Mouse (Mus musculus): ENCODE measurements around the gene Mrrf. TPM values are rescaled to one million over a fixed set of nuclear protein-coding genes. Genes with fewer than 3 reads are reported as not detected.

The Mrrf gene
- polyA plus RNA-seq, 1 experiment from 2014 or later: 19.7 TPM

- no peak for DNase-seq (ENCODE audit: low spot score)
Measured at GRCm38 (mm10) chr2:36230366-36230765, 94.2 kb downstream of the Mrrf start, which contains the start of gene Ptgs1. Gene Ptgs1, plus strand, starts transcription at chr2:36230426.

DNA sequence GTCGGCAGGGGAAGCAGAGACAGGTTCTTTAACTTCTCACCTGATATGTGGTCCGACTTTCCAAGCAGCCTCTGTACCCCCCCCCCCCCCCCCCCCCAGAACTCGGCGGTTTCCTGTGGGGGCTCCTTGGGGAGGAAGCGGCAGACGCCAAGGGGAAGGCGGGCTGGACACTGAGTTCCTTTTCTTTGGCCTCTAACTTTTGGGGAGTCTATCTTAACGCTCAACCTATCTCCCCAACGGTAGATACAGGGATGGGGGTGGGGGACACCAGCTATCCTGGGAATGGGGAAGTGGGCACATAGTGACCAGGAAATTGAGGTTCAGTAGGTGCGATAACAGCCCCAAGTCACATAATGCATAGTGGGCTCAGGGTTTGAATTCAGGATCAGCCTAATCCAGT, 94.8 kb downstream of the Mrrf start:
- no peak for DNase-seq (ENCODE audit: low spot score)

DNA sequence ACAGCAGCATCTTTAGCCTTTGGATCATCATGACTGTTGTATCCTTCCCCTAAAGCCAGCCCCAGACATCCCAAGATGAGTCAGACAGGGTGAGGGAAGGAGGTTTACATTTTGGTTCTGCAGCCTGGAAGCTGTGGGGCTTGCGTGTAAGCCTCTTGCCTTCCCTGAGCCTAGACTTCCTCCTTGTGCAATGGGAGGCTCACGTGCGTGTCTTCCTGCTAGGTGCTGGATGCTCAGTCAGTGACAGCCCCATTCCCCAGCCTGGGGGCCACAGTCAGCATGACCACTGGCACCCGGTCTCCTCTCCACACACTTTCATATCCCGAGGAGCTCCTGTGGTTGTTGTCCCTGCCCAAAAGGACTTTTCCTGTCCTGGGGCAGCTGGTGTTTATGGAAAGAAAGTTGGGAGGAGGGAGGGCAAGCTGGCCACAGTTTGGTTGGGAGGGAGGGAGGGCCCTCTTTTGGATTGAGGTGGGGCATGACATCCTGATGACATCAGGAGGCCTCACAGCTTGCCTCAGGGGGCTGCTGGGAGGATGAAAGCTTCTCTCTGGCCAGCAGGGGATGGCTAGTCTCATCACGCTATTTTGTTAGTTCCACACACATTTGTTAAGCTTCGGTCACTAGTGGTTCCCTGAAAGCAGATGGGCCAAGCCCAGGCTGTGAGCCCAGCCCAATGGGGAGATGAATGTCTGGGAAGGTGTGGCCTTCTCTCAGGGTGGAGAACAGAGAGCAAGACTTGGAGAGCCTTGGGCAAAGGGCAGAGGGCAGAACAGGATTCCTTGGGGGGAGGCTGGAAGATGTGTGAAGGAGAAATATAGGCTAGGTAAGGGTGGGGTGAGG, 98.6 kb downstream of the Mrrf start:
- DNase-seq (ENCODE audit: low spot score): no peak

DNA sequence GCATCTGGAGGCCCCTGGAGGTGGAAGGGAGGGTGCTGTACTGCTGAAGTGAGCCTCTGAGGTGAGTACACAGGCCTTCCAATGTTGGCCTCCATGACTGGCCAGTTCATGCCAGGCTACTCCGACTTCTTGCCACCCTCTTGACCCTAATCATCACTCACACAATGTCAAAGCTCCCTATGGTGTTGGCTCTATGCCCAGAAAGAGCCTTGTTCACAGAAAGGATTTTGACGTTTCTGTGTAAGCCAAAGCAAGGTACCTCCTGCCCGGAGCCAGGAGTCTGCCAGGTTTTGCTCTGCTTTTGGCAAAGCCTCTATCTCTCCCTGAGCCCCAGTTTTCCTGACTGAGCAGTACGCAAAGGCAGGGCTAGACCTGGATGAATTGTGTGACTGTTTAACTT, 99.7 kb downstream of the Mrrf start:
- DNase-seq (ENCODE audit: low spot score): no peak

DNA sequence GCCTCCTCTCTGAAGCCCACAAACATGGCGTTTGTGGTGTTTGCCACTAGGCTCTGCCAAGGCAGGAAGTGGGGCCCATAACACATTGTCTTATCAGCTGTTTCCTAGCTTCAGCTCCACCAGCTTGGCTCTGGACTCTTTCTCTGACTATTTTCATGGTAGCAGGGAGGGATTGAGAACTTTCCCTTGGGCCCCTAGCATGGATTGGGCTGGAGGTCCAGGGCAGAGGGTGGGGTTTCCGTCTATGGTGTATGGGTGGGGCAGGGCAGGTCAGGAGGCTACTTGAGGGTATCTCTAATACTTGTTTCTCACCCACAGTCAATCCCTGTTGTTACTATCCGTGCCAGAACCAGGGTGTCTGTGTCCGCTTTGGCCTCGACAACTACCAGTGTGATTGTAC, 100.7 kb downstream of the Mrrf start:
- DNase-seq (ENCODE audit: low spot score): no peak

DNA sequence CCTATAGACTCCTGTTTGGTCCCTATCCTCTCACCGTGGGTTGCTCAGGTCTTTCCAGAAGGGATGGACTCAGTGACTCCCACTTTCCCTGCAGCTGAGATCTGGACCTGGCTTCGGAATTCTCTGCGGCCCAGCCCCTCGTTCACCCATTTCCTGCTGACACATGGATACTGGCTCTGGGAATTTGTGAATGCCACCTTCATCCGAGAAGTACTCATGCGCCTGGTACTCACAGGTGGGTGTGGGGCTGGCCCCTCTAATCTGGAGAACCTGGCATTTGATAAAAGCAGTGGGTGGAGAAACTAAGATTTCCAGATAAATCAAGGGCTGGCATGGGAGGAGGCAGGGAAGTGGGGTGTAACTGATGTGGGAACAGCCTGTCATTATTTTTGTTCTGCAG, 101.4 kb downstream of the Mrrf start:
- DNase-seq (ENCODE audit: low spot score): no peak

- no peak for DNase-seq (ENCODE audit: low spot score)
Measured at GRCm38 (mm10) chr2:36238467-36238866, 102.3 kb downstream of the Mrrf start.

- no peak for DNase-seq (ENCODE audit: low spot score)
Measured at GRCm38 (mm10) chr2:36238951-36239350, 102.8 kb downstream of the Mrrf start.

Other genes starting within 250 kb of the Mrrf start
- 0.23 and 0.56 TPM in 2 replicates for gene Ttll11, start 156.5 kb upstream of the Mrrf start, polyA plus RNA-seq (2015; fragmentation: Nextera tagmentation; extraction: Ambion mirVana)
- 261 and 272 TPM in 2 replicates for gene Ndufa8, start 87.0 kb upstream of the Mrrf start, polyA plus RNA-seq (2015; fragmentation: Nextera tagmentation; extraction: Ambion mirVana)
- 0.31 and 0.53 TPM in 2 replicates for gene Morn5, start 86.9 kb upstream of the Mrrf start, polyA plus RNA-seq (2015; fragmentation: Nextera tagmentation; extraction: Ambion mirVana)
- gene Lhx6, start 31.0 kb upstream of the Mrrf start, polyA plus RNA-seq (2015; fragmentation: Nextera tagmentation; extraction: Ambion mirVana): 0.27 and 0.64 TPM in 2 replicates
- 48.4 and 51.8 TPM in 2 replicates for gene Rbm18, start 384 bp downstream of the Mrrf start, polyA plus RNA-seq (2015; fragmentation: Nextera tagmentation; extraction: Ambion mirVana)
- gene Ptgs1, start 94.0 kb downstream of the Mrrf start, polyA plus RNA-seq (2015; fragmentation: Nextera tagmentation; extraction: Ambion mirVana): 9.4 and 9.6 TPM in 2 replicates
- gene Olfr338, start 237.1 kb downstream of the Mrrf start, polyA plus RNA-seq (2015; fragmentation: Nextera tagmentation; extraction: Ambion mirVana): not detected in 2 replicates